Mouse (Mus musculus) layer of hippocampus, postnatal 36 days (tissue): ENCODE results near the gene Cask. TPM values are rescaled to one million over a fixed set of nuclear protein-coding genes. Genes with fewer than 3 reads are reported as not detected.

ENCODE experiments used
- DNase-seq, 2 experiments: peaks; one replicate each; pipeline ENCODE4 v3.0.0; 2022
- total RNA-seq, 2 experiments: library from RNA; stranded (reverse); gene quantifications; 2 replicates each; pipeline ENCODE4 v1.2.3; 2021

The Cask gene
- total RNA-seq, 2 experiments from 2014 or later, result 81.2 to 84.8 TPM

GRCm38 (mm10) chrX:13513864-13514263, 337.3 kb downstream of the Cask start:
- no peak for DNase-seq

DNA sequence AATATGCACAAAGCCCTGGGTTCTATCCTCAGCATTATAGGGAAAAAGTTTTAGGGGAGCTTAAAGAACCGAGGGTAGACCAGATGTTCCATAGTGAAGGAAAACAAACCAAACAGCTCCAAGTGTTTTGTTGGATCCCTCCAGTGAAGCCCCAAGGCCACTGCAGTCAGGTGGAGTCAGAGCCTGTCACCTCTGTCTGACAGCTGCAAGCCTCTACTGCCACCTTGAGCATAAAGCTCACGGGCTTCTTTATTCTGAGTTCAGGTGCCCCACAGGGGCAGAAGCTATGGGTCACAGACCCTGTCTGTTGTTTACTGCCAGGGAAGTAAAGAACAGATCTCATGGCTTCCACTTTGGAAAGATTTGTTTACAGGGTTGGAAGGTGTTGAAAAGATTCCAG, 338.0 kb downstream of the Cask start:
- no peak for DNase-seq

GRCm38 (mm10) chrX:13506376-13506775, 344.8 kb downstream of the Cask start:
- no peak for DNase-seq

- no peak for DNase-seq
These were observed 346.8 kb downstream of the Cask start for GRCm38 (mm10) chrX:13504389-13504788.

DNA sequence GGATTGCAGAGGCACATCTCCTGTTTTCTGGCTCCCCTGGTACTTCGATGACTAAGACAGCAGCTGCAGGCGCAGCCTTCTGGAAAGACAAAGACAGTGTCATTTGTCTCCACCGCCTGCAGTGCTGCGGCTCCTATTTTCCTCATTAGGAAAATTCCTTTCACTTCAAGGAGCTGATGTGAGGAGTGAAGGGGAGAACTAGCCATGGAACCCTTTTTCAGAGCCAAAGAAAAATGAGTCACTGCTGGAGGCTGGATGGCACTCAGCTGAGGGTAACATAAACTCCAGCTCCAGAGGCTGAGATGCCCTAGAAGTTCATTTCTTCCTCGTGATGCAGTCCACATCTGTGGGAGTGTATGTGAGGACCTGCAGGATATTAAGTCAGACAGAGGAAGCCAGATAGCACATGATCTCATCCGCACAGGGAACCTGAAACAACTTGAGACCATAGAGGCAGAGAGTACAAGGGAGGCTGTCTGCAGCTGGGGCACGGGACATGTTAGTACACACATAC, 348.2 kb downstream of the Cask start:
- DNase-seq, result peak; percentile 13 to 29

GRCm38 (mm10) chrX:13500284-13500683, 350.9 kb downstream of the Cask start:
- no peak for DNase-seq

DNA sequence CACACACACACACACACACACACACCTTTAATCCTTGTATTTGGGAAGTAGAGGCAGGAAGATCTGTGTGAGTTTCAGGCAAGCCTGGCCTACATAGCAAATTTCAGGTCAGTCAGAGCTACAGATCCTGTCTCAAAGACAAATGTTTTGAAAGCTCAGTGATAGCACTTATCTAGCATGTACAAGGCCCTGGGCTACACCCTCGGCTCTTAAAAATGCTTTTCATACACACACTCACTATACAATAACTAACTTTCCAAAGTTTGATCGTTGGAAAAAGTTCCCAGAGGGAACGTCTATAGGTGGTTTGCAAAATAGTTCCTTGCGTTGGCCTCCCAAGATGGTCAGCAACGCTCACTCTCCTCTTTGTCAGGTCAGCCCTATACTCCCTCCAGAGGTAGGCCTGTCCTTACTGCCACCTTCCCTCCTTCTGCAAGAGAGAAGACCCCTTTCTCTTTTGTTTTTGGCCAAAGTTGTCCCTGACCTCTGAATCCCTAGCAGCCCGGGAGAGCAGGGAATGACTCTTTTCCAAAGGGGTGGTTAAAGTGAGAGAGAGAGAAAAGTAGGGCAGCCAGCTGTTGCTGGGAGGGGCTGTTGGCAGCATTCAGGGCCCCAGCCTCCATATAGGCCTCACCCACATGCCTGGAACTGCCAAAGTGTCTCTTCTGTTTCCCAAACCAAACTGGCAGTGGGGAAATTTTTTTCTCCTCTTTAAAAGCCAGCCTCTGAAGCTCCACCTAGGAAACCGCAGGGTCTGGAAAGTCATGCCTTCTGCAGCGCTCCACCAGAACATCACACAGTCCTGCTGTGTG, 356.1 kb downstream of the Cask start:
- no peak for DNase-seq

GRCm38 (mm10) chrX:13492922-13493321, 358.2 kb downstream of the Cask start:
- no peak for DNase-seq

DNA sequence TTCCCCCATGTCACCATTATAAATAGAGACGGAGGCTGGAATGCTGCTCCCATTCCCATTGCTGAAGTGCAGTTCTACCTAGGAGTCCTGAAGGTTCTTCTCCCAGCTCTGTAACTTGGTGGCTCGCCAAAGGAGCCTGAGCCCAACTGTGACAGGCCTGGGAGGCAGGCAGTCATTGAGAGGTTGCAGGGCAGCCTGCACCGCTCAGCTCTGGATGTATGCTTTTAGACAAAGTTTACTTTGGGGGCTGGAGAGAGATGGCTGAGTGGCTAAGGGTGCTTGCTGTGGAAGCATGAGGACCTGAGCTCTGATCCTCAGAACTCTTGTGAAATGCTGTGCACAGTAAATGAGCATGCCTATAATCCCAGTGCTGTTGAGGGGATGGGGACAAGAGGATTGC, 360.2 kb downstream of the Cask start:
- no peak for DNase-seq

- DNase-seq, result no peak
These were observed 361.4 kb downstream of the Cask start for GRCm38 (mm10) chrX:13489761-13490160.

DNA sequence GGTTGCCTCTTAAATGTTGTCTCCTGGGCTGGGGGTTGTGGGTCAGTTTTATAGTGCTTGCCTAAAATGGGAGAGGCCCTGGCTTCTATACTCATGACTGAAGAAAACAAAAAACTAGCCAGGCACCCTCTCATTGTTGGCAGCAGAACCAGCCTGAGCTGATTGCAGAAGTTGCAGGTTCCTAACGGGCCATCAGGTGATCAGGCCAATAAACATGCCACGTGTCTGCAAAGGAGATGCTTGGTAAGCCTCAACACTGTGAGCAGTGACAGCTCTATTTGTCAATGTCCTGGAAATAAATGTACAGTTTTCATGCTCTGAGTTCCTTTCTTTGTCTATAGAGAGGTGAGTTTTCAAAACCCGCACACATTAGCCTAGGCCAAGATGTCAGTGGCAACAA, 362.2 kb downstream of the Cask start:
- DNase-seq, result no peak

GRCm38 (mm10) chrX:13484447-13484846, 366.7 kb downstream of the Cask start:
- DNase-seq, result no peak

DNA sequence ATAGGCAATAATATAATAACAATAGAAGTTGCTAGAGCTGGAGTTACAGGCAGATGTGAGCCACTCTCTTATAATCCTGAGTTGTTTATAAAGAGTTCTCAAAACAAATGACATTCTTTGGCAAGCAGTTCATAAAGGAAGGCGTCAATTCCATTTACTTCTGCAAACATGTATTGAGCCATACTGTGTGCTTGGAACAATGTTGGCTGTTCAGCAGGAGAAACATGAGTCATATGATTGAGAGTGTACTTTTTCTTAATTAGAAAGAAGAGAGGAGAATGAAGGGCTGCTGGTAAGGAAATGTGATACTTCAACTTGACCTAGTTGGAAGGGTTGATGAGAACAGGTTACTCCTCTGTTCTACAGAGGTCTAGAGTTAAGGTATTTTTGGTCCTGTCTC, 368.6 kb downstream of the Cask start:
- no peak for DNase-seq

DNA sequence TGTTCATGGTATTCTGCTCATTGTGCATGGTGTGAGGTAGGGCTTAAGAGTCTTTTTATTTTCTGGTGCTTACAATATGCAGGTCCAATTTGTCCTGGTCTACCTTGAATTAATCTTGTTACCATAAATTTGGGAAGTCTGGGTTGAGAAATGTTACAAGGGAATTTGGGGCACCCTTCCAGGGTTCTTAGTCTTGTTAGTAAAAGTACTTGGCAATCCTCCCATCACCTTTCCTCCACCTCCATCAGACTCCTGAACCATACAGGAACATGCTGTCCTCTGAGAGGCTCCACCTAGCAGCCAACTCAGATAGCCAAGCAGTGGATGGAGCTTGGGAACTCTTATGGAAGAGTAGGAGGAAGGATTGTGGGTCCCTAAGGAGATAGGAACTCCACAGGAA, 371.6 kb downstream of the Cask start:
- DNase-seq, result no peak

DNA sequence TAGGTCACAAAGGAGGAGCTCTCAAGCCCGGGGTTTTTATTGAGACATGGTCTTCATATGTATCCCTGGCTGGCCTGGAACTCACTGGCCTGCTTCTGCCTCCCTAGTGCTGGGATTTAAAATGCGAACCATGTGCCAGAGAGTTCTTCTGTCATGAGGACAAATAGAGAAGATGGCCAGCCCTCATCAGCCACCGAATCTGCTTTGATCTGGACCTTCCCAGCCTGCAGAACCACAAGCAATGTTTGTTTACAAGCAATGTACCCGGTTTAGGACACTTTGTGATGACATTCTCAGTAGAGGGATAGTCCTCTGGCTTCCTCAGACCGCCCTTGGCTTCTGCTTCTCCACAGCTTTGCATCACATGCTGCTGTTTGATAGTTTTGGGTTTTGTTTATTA, 372.9 kb downstream of the Cask start:
- no peak for DNase-seq

DNA sequence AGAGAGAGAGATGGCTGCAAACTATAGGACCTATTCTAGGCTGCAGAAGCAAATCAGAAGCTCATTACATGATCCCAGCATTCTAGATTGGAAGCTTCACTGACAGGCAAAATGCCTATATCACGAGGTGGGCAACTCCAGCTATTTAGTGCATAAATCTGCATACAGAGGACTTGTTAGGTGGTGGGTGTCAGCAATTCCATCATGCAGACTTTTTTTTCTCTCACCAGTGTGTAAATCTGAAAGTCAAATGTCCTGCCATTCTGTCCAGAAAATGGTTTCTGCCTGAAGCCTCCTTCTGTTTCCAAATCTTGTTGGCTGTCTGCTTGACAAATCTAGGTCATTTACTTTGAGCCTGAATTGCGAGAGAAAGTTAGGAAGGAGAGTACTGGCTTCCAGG, 373.6 kb downstream of the Cask start:
- DNase-seq, result no peak

- DNase-seq, result no peak
These were observed 375.8 kb downstream of the Cask start for GRCm38 (mm10) chrX:13475382-13475781.

DNA sequence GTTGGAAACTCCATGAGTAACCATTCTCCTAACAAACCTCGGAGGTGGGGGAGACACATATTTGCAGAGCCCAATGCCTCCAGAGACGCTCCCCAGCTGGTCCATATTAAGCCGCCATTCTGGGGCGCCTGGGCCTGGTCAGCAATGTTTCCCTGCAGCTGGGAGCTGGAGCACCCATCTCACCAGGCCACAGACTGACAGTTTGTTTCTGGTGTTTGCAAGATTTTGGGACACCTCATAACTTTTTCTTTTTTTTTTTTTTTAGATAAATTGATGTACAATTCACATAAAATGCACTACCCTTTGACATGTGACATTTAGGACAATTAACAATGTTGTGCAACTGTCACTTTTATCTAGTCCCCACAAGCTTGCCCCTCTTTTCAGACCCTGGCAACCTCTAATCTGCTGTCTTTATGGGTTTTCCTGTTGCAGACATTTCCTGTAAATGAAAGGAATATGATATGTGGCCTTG, 378.4 kb downstream of the Cask start:
- no peak for DNase-seq

- no peak for DNase-seq
These were observed 379.2 kb downstream of the Cask start for GRCm38 (mm10) chrX:13471925-13472324.

- DNase-seq, result peak; percentile 33 to 55
These were observed 381.7 kb downstream of the Cask start for GRCm38 (mm10) chrX:13469160-13470116.

DNA sequence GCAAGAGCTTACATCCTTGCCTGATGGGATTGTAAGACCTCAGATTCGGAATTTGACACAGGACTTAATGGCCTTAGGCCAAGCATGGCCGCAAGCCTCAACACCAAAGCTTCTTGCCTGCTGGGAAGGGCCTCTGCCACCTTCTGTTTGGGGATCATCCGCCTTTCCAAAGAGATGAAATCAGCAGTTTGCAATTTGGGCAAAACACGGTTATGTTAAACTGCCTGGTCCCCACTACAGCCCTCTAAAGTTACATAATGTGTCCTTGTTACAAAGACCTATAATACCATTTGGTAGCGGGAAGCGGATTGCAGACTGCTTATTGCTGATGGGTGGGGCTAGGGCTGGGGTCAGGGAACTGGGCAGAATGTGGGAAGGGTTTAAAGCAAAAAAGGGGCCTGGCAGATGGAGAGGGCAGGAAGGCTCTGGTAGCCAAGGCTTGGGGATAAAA, 384.0 kb downstream of the Cask start:
- no peak for DNase-seq
